In the genomic region with DNA sequence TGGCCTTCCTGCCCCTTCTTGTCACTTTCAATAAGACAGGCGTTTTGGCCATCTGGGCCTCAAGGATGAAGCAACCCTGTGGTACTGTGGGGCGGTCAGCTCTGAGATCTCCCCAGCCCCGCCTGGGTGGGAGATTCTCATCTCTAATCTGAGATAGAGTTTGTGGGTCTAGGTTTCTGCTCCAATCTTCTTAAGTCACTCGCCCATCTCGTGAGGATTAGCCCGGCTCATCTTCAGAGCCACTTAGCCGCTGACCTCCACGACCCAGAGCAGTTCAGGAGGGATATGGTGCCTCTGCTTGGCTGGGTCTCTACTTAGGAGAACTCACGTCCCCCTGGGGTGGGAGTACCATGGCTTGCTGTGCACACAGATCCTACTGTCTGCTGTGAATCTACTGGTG, we compare ENCODE assay signal across 26 mouse cellular contexts. TPM values are rescaled to one million over a fixed set of nuclear protein-coding genes. Genes with fewer than 3 reads are reported as not detected.
DNase-seq lines count a peak whose midpoint lies in the region; ATAC-seq and TF ChIP-seq lines count a peak whose summit lies in the region.
"Had no signal": no experiment of that assay in that cellular context is flagged by ENCODE, and none has a peak within 500 bp of the region (broad histone marks: within the 10 kb centered on the region; RNA-seq: fewer than 3 reads in every experiment).

No protein-coding gene starts in this region.

- no peaks in the 10 kb centered on the region for H3K9me3 ChIP-seq in heart, embryonic 10.5 days
- H3K9me3 ChIP-seq in G1E (replicated peaks), result no peaks in the 10 kb centered on the region
- no peaks in the 10 kb centered on the region for H3K9me3 ChIP-seq in midbrain, embryonic 11.5 days (ENCODE audit: control insufficient read depth, low read length)
- H3K9me3 ChIP-seq: embryonic facial prominence, embryonic 10.5 days; embryonic facial prominence, embryonic 13.5 days; forebrain, embryonic 12.5 days; forebrain, embryonic 15.5 days had no signal

- no peak overlapping the region for H3K4me3 ChIP-seq in heart, embryonic 10.5 days
- peak overlapping the region; percentile 28; the same call in 1 of the 2 replicates for H3K4me3 ChIP-seq in G1E (ENCODE audit: low read depth, low read length)
- no peak overlapping the region for H3K4me3 ChIP-seq in midbrain, embryonic 11.5 days (ENCODE audit: low read depth, low read length)
- H3K4me3 ChIP-seq: embryonic facial prominence, embryonic 10.5 days; embryonic facial prominence, embryonic 13.5 days; erythroblast, embryonic 14.5 days; forebrain, embryonic 12.5 days; forebrain, embryonic 15.5 days; heart, adult 2 months; heart, embryonic 13.5 days had no signal

- no peaks in the 10 kb centered on the region for H3K36me3 ChIP-seq in heart, embryonic 10.5 days
- H3K36me3 ChIP-seq in G1E (replicated peaks), result no peaks in the 10 kb centered on the region
- H3K36me3 ChIP-seq in midbrain, embryonic 11.5 days (ENCODE audit: control insufficient read depth, insufficient read depth, low read length), result no peaks in the 10 kb centered on the region
- H3K36me3 ChIP-seq: embryonic facial prominence, embryonic 10.5 days; embryonic facial prominence, embryonic 13.5 days; forebrain, embryonic 12.5 days; forebrain, embryonic 15.5 days; heart, embryonic 13.5 days had no signal

- peak overlapping the region; percentile 56; the same call in 1 of the 2 replicates for H3K27ac ChIP-seq in heart, embryonic 10.5 days
- no peak overlapping the region for H3K27ac ChIP-seq in midbrain, embryonic 11.5 days (ENCODE audit: low read depth, low read length)
- H3K27ac ChIP-seq: embryonic facial prominence, embryonic 10.5 days; embryonic facial prominence, embryonic 13.5 days; forebrain, embryonic 12.5 days; forebrain, embryonic 15.5 days; heart, adult 2 months; heart, embryonic 13.5 days; hindbrain, embryonic 14.5 days; hindbrain, postnatal 0 days had no signal

- 0 out of 2 replicates have a peak, but pooled peaks cover 21% of the 10 kb centered on the region for H3K4me1 ChIP-seq in heart, embryonic 10.5 days
- H3K4me1 ChIP-seq in G1E (ENCODE audit: insufficient read depth, low read depth, low read length), result peaks cover 69% of the 10 kb centered on the region
- no peaks in the 10 kb centered on the region for H3K4me1 ChIP-seq in midbrain, embryonic 11.5 days (ENCODE audit: control insufficient read depth, insufficient read depth, low read length)
- H3K4me1 ChIP-seq: forebrain, embryonic 12.5 days had no signal

- 68% methylated on average over 9 of the region's 9 CpGs for WGBS in heart, embryonic 10.5 days
- WGBS in midbrain, embryonic 11.5 days, result 57% methylated on average over 9 of the region's 9 CpGs

- H3K27me3 ChIP-seq in heart, embryonic 10.5 days (ENCODE audit: insufficient read depth, poor library complexity, severe bottlenecking), result no peaks in the 10 kb centered on the region
- no peaks in the 10 kb centered on the region for H3K27me3 ChIP-seq in G1E (ENCODE audit: insufficient read depth, low read length)
- H3K27me3 ChIP-seq in midbrain, embryonic 11.5 days (ENCODE audit: control insufficient read depth, insufficient read depth, low read length), result no peaks in the 10 kb centered on the region
- H3K27me3 ChIP-seq: embryonic facial prominence, embryonic 13.5 days; forebrain, embryonic 12.5 days; forebrain, embryonic 15.5 days; heart, embryonic 13.5 days had no signal

- no peak for DNase-seq in heart, embryonic 10.5 days (ENCODE audit: low spot score)
- DNase-seq in heart, adult 18-20 months, result no peak
- no peak for DNase-seq in G1E (ENCODE audit: low spot score)
- DNase-seq in retina, adult 2 months (ENCODE audit: low read depth, low spot score), result peak; percentile 64
- peak; percentile 74 for DNase-seq in retina, postnatal 7 days (ENCODE audit: low read depth, low spot score)
- DNase-seq in kidney, postnatal 14 days, result no peak
- no peak for DNase-seq in midbrain, embryonic 11.5 days (ENCODE audit: low spot score, missing footprints)
- DNase-seq: adrenal gland, adult 2 months; adrenal gland, postnatal 14 days; cerebellum, adult 11 months; cerebellum, adult 2 months; cerebellum, adult 9-11 months; cerebellum, postnatal 36 days; embryo, embryonic 11 days; gastrocnemius, postnatal 25 days; heart, adult 2 months; heart, postnatal 14 days; heart, postnatal 4 days had no signal

- no peak overlapping the region for H3K4me2 ChIP-seq in midbrain, embryonic 11.5 days
- H3K4me2 ChIP-seq: embryonic facial prominence, embryonic 13.5 days; forebrain, embryonic 12.5 days; forebrain, embryonic 15.5 days; heart, embryonic 13.5 days; hindbrain, embryonic 14.5 days had no signal

- no peak overlapping the region for H3K9ac ChIP-seq in midbrain, embryonic 11.5 days (ENCODE audit: low read length)
- H3K9ac ChIP-seq: embryonic facial prominence, embryonic 13.5 days; forebrain, embryonic 12.5 days; forebrain, embryonic 15.5 days; heart, embryonic 13.5 days; hindbrain, embryonic 14.5 days had no signal

- ATAC-seq in G1E (ENCODE audit: extremely low read depth, insufficient number of reproducible peaks, low FRiP score, poor library complexity, severe bottlenecking), result no peak
- no peak for ATAC-seq in midbrain, embryonic 11.5 days (ENCODE audit: low FRiP score)
- ATAC-seq: forebrain, embryonic 15.5 days; hindbrain, postnatal 0 days had no signal

- TF ChIP-seq CTCF in G1E (IDR thresholded peaks at IDR 0.05; ENCODE audit: low read depth, low read length), result no peak

RNA-seq across cellular contexts. Expression of gene Tnrc18, which starts 33.0 kb away (rescaled TPM):
- polyA plus RNA-seq in heart, embryonic 10.5 days (2016; fragmentation: Nextera tagmentation; extraction: Ambion mirVana), result 22.2 and 24.8 TPM in 2 replicates
- total RNA-seq in heart, adult 18-20 months (2021), result 10 to 100 TPM; 39.2 to 48.2 TPM
- total RNA-seq in G1E (2014; fragmentation: Nextera tagmentation), result 30.2 and 36.3 TPM in 2 replicates
- 4.6 and 5.4 TPM in 2 replicates for total RNA-seq in G1E (2017)
- 81.6 and 90.7 TPM in 2 replicates for polyA plus RNA-seq in G1E (2012)
- 26.9 and 27.4 TPM in 2 replicates for polyA plus RNA-seq in midbrain, embryonic 11.5 days (2014; fragmentation: Nextera tagmentation; extraction: Ambion mirVana)

RNA-seq across cellular contexts. Expression of gene Fbxl18, which starts 44.7 kb away (rescaled TPM):
- 13.4 and 14.6 TPM in 2 replicates for polyA plus RNA-seq in heart, embryonic 10.5 days (2016; fragmentation: Nextera tagmentation; extraction: Ambion mirVana)
- total RNA-seq in heart, adult 18-20 months (2021), result 1 to 10 TPM; 4.6 to 4.7 TPM
- total RNA-seq in G1E (2014; fragmentation: Nextera tagmentation) (10.8 and 16.2 TPM in 2 replicates), G1E (2017) (4.6 and 5.5 TPM in 2 replicates)
- polyA plus RNA-seq in G1E (2012), result 14.8 and 21.3 TPM in 2 replicates
- 10.5 and 11.8 TPM in 2 replicates for polyA plus RNA-seq in midbrain, embryonic 11.5 days (2014; fragmentation: Nextera tagmentation; extraction: Ambion mirVana)

RNA-seq across cellular contexts. Expression of gene Actb, which starts 56.1 kb away (rescaled TPM):
- polyA plus RNA-seq in heart, embryonic 10.5 days (2016; fragmentation: Nextera tagmentation; extraction: Ambion mirVana), result 6,505 and 8,921 TPM in 2 replicates
- total RNA-seq in heart, adult 18-20 months (2021), result 1,000 to 10,000 TPM in 1 of 2 experiments, 100 to 1,000 TPM in 1; 875 to 1,008 TPM
- total RNA-seq in G1E (2014; fragmentation: Nextera tagmentation) (5,110 and 5,465 TPM in 2 replicates), G1E (2017) (4,783 and 4,919 TPM in 2 replicates)
- 1,879 and 3,214 TPM in 2 replicates for polyA plus RNA-seq in G1E (2012)
- polyA plus RNA-seq in midbrain, embryonic 11.5 days (2014; fragmentation: Nextera tagmentation; extraction: Ambion mirVana), result 14,142 and 15,094 TPM in 2 replicates

Comparison
In these comparisons a context has a peak if more than half of its experiments do, and no peak if none do; other contexts are left out.
1. DNase-seq: peak in retina, adult 2 months (single experiment) and retina, postnatal 7 days (single experiment); none in heart, embryonic 10.5 days (single experiment), heart, adult 18-20 months (0 of 2), G1E (single experiment), kidney, postnatal 14 days (single experiment) and midbrain, embryonic 11.5 days (single experiment).